Mouse (Mus musculus): Measurements from ENCODE around the gene Sergef.

Gene Sergef

DNA sequence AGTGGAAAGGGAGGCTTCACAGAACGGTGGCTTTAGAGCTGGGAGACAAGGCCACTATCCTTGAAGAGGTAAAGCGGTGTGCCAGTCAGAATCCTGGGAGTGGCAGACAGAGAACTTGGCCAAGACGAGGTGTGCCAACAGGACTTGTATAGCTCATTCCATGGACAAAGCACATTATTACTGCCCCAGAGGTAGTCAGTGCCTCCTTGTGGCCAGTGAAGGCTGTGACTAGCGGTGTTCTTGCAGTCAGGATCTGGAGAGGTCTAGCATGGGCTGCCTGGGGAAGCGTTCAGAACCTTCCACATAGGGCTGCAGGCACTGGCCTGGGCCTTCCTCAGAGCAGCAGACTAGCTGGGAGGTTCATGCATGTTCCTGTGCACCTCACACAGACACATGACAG lies 203.8 kb downstream of the Sergef start:
- no peak for TF ChIP-seq GATA4 (IDR thresholded peaks at IDR 0.05; ENCODE audit: insufficient replicate concordance, low read length)

- no peak for TF ChIP-seq GATA4 (IDR thresholded peaks at IDR 0.05; ENCODE audit: insufficient replicate concordance, low read length)
These were observed 205.7 kb downstream of the Sergef start for GRCm38 (mm10) chr7:46433874-46434273.

DNA sequence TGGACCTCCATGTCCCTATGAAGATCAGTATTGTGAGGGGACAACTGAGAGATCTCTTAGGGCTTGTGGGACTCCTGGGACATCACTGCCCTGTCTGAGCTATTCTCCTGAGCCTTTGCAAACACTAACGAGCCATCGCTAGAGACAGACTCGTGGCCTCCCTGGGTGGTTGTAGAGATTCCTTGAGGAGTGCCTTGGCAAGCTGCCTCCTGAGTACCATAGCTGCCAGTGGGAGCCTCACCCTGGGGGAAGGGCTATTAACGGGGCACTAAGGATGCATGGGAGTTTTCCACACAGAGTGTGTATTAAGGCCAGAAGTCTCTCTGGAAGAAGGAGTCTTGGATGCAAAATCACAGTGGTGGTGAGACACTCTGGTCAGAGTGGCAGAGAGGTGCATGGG lies 214.6 kb downstream of the Sergef start:
- TF ChIP-seq GATA4 (IDR thresholded peaks at IDR 0.05; ENCODE audit: insufficient replicate concordance, low read length): no peak

DNA sequence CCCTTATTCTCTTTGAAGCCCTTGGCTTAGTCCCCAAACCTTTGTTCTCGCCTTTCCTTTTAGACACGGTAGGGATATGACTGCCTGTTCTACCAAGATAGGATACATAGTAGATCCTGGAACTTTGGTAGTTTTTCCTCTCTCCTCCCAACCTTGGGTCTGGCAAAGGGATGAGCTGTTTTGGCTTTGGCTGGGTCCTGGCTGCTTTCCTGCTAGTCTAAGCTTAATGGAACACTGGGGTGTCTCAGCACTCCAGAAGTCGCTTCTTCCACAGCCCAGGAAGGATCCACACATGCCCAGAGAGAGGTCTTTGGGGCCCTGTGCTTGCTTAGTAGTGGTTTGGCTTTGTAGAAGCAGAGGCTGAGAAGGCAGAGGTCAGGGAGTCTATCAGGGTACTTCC lies 215.7 kb downstream of the Sergef start:
- TF ChIP-seq GATA4 (IDR thresholded peaks at IDR 0.05; ENCODE audit: insufficient replicate concordance, low read length): no peak

DNA sequence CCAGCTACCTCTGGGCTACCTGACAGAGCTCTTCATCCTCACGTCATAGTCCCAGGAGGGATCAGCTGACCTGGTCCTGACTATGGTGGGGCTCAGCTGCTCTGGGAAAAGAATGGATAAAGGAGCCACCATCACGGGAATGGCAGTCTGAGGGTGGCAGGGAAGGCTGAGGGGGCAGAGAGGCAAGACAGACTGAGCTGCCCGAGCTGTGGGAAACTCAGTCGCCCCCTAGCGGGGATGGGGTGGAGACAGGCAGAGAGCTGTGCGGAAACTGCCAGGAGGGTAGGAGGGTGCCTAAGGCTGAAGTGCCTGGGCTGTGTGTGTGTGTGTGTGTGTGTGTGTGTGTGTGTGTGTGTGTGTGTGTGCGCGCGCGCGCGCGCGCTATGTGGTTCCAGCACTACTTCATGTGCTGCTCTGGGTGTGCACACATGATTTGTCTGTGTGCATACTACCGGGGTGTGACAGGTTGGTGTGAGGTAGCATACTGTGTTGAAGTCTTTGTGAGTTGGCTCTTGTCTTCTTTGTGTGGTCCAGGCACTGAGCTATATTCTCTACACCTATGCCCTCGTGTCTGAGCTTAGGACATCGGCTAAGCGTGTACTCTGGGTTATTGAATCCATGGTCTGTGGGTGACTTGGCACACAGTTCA lies 216.7 kb downstream of the Sergef start:
- no peak for TF ChIP-seq GATA4 (IDR thresholded peaks at IDR 0.05; ENCODE audit: insufficient replicate concordance, low read length)

DNA sequence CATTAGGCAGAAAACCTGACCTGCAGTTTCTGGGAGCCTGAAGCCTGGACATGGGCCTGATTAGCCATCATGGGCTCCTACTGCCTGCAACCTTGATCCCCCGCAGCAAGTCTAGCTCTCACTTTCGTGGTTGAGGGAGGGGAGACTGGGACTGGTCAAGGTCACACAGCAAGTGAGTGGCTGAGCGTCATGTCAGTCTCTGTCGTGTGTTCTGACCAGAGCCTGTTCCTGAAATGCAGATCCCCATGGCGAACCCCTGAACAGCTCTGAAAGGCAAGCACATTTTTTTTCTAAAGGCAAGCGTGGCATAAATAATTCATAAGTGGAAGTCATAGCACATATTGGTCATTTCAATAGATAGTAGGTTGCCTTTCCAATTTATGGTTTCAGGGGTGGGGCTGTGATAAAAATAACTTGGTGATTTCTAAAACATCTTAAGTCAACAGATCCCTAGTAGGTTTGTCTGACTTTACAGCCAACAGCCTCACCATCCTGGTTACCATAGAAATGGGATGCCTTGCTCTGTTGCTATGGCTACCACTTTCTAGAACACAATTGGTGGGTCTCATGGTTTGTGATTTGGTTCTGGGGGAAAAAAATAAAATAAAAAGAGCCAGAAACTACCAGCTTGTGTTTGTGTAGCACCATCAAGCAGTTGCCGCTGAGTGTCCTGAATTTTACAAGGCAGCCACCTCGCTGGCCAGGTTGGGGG lies 217.4 kb downstream of the Sergef start:
- no peak for TF ChIP-seq GATA4 (IDR thresholded peaks at IDR 0.05; ENCODE audit: insufficient replicate concordance, low read length)

DNA sequence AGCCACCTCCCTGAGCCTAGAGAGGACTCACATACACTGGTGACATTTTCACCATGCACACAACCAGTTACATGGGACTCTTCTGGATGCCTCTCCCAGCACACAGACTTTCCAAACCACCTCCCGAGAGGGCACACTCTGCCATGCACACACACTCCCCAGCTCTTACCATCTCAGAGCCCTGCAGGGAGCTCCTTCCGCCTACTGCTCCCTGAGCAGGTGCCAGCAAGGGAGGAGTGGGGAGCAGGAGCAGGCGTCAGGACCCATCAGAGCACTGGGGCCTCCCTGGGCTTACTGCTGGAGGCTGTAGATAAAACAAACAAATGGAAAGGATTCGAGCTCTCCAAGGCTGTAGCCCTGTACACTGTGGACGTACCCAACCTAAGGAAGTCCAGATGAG lies 218.1 kb downstream of the Sergef start:
- no peak for TF ChIP-seq GATA4 (IDR thresholded peaks at IDR 0.05; ENCODE audit: insufficient replicate concordance, low read length)

DNA sequence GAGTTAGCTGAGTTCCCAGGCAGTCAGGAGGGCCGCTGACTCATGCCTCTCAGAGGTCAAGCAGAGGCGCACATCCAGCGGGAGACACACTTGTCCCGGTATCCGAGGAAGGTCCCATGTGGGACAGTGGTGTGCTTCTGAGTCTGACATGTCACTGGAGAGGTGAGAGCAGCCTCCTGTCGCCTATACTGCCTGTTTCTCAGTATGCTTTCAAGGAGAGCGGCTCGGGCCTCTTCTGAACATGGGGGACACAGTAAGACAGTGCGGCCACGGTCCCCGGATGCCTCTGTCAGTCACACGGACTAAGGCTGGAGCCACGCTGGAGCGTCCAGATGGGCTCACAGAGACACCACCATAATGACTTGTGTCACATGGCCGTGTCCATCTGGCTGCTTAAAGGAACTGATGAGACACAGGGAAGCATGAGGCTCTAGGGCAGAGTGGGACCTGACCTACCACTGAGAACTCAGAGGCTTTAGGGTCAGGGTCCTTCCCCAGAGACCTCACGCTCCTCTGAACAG lies 221.4 kb downstream of the Sergef start:
- TF ChIP-seq GATA4 (IDR thresholded peaks at IDR 0.05; ENCODE audit: insufficient replicate concordance, low read length): no peak

DNA sequence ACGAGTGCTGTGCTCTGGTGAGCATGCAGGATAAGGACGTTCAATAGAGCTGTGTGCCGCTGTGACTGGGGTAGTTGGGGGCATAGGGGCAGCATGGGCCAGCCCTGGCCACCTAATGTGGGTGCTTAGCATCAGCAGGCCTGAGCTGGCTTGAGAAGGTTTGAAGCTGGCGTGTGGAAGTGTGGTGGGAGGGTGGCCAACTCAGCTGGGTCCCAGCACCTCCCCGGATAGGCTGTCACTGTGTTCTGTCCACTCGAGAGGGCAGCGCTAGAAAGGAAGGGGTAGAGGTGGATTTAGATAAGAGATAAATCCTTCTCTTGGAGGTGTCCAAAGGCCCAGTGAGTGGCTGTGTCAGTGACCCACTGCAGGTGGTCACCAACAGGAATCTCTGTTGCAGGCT lies 222.1 kb downstream of the Sergef start:
- TF ChIP-seq GATA4 (IDR thresholded peaks at IDR 0.05; ENCODE audit: insufficient replicate concordance, low read length): no peak

DNA sequence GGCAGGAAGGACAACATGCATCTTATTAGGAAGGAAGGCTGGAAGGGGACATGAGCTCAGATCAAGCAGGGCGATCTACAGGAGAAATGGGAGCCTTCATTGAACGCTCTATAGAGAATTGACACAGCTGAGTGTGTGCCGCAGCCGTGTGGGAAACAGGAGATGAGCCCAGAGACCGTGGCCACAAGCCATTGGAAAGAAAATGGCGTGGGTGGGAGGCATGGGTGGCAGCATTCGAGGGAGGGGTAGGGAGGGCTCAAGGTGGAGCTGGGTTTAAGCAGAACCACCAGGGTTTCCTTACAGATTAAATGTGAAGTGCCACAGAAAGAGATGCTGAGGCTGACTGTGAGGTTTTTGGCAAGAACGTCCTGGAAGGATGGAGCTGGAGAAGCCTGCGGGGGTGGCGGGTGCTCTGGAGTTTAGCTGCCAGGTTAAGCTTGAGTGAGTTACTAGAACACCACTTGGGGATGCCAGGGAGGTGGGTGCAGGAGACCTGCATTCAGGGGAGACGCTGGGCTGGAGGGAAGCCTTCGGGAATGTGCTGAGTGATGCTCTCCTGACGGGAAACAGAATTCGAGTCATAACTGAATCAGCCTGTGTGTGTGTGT lies 223.7 kb downstream of the Sergef start:
- TF ChIP-seq GATA4 (IDR thresholded peaks at IDR 0.05; ENCODE audit: insufficient replicate concordance, low read length): no peak

DNA sequence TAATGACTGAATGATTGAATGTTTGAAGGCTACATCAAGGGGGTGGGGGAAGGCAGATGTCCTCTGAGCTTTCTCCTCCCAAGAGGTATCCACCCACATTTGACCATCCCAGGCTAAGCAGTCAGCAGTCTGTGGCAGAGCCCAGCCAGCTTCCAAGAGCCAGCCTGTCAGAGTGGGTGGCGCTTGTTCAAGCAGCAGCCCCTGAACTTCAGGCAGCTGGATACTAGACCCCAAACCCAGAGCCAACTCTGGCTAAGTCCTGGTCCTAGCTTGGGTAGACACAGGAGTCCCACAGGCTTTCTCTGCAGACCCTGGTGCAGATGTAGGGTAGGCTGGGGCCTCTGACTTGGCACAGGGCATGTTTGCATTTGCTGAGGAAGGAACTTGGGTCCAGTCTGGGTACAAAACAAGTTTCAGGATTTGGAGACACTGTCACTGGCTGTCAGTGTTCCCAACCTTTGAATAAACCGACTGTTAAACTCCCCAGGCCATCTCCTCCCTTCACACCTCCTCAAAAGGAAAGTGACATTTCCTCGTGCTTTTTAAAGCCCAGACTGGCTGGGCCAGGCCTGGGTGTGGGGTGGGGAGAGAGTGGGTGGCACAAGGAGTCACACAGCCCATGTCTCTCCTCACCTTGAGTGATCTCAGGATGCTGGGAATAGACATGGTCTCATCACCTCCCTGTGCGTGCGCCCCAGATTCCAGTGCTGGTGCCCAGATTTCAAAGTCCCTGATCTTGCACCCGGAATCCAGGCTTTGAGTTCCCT lies 225.5 kb downstream of the Sergef start:
- no peak for TF ChIP-seq GATA4 (IDR thresholded peaks at IDR 0.05; ENCODE audit: insufficient replicate concordance, low read length)

- TF ChIP-seq GATA4 (IDR thresholded peaks at IDR 0.05; ENCODE audit: insufficient replicate concordance, low read length): no peak
These were observed 226.8 kb downstream of the Sergef start for GRCm38 (mm10) chr7:46412823-46413222.

DNA sequence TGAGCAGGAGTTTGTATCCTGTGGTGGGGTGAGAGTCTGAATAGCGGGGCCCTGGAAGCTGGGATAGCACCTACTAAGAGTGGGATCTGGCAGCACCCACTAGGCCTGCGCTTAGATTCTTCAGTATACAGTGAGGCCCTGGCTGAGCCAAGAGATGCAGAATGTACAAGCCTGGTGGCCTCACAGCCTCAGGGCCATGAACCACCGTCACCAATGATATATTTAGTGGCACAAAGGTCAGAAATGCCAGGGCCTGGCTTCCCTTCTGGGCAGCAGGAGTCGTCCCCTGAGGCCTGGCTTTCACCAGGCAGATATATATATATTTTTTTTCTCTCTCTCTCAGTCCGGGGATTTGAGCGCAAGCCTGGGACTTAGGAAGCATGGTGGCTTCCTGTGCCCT lies 228.9 kb downstream of the Sergef start:
- TF ChIP-seq GATA4 (IDR thresholded peaks at IDR 0.05; ENCODE audit: insufficient replicate concordance, low read length): no peak

DNA sequence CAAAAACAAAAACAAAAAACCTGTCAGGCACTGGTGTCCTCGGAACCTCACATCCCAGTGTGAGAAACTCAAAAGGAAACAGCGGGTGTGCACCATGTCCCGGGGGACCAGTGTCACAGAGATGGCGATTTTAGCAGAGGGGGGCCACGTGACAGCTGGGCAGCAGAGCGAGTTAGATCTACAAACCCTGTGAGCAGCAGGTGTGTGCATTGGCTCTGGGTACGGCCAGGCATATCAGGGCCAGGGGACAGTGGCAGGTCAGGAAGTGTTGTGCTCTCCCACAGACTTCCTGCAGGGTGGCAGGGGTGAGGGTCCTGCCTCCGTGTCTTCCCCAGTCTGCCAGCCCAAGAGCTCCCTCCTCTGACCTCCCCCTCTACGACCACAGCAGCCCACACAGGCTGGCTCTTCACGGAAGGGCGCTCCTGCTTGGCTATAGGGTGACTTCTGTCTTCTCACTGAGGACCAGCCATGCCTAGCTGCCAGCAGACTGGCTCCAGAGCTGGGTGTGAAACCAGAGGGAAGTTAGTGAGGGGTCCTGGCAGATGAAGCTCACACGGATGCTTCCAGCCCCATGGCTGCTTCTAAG lies 230.3 kb downstream of the Sergef start:
- TF ChIP-seq GATA4 (IDR thresholded peaks at IDR 0.05; ENCODE audit: insufficient replicate concordance, low read length): no peak

DNA sequence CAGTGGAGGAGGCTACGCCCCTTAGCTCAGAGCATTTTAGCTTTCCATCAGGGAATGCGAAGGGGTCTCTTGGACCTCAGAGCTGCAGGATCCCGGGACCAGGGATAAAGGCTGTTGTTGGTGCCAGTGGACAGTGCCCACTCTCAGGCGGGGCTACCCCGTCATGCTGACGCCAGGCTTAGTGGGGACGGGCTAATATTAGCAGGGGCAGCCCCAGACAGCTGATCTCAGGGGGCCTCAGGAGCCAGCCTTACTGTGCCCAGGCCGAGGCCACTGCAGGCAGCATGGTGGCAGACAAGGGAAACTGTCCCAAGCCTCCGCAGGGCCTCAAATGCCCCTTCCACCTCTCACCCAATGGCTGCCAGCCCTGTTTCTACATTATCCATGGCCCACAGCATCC lies 231.0 kb downstream of the Sergef start:
- no peak for TF ChIP-seq GATA4 (IDR thresholded peaks at IDR 0.05; ENCODE audit: insufficient replicate concordance, low read length)
